Mouse (Mus musculus) neural tube, embryonic 11.5 days (tissue): ENCODE data around the gene Epb41. TPM values are rescaled to one million over a fixed set of nuclear protein-coding genes. Genes with fewer than 3 reads are reported as not detected.

Source experiments
- ATAC-seq: fragments of 200-750 bp; cut with Nextera tagmentation; 2 replicates; pipeline ENCODE4 v1.8.0; 2017; ENCODE audit warnings: moderate number of reproducible peaks, mild to moderate bottlenecking, moderate TSS enrichment, moderate library complexity; ENCODE audit not compliant: insufficient read depth, low FRiP score, low TSS enrichment
- DNase-seq: peaks from one replicate; pipeline ENCODE4 v3.0.0-alpha.2; 2015; ENCODE audit warnings: low spot score
- H3K27ac ChIP-seq: fragments of 300-500 bp; sonication (generic); 2 replicates; pipeline ENCODE4 v1.5.1; 2014; ENCODE audit warnings: low read depth, mild to moderate bottlenecking, low read length
- H3K27me3 ChIP-seq: fragments of 300-500 bp; sonication (generic); 2 replicates; pipeline ENCODE4 v1.6.1; 2014; ENCODE audit warnings: mild to moderate bottlenecking, low read length, mixed read lengths; ENCODE audit not compliant: control insufficient read depth, insufficient read depth
- H3K36me3 ChIP-seq: fragments of 300-500 bp; sonication (generic); 2 replicates; pipeline ENCODE4 v1.6.1; 2014; ENCODE audit warnings: mild to moderate bottlenecking, low read length, moderate library complexity, mixed read lengths; ENCODE audit not compliant: control insufficient read depth, insufficient read depth
- H3K4me1 ChIP-seq: fragments of 300-500 bp; sonication (generic); 2 replicates; pipeline ENCODE4 v1.6.1; 2014; ENCODE audit warnings: low read length, mixed read lengths; ENCODE audit not compliant: control insufficient read depth, insufficient read depth
- H3K4me2 ChIP-seq: fragments of 300-500 bp; sonication (generic); 2 replicates; pipeline ENCODE4 v1.6.1; 2014; ENCODE audit warnings: low read depth, mild to moderate bottlenecking, moderate library complexity
- H3K4me3 ChIP-seq: fragments of 300-500 bp; sonication (generic); 2 replicates; pipeline ENCODE4 v1.5.1; 2014; ENCODE audit warnings: low read depth, low read length
- H3K9ac ChIP-seq: fragments of 300-500 bp; sonication (generic); 2 replicates; pipeline ENCODE4 v1.6.1; 2014; ENCODE audit warnings: mild to moderate bottlenecking, low read length
- H3K9me3 ChIP-seq: fragments of 300-500 bp; sonication (generic); 2 replicates; pipeline ENCODE4 v1.6.1; 2016; ENCODE audit warnings: low read length; ENCODE audit not compliant: control insufficient read depth
- WGBS: fragments of 180-500 bp; shearing (Covaris S2); extraction: QIAGEN DNeasy Blood & Tissue Kit; methylation state at CpG from one replicate; pipeline ENCODE4 v1.1.7; 2014; 5-methylcytosine and 5-hydroxymethylcytosine counted together
- polyA plus RNA-seq: library from polyadenylated mRNA; unstranded; fragments of >200 nt; fragmentation: Nextera tagmentation; extraction: Ambion mirVana; gene quantifications from 2 replicates; pipeline ENCODE4 v1.2.1, GENCODE M21; 2014

The Epb41 gene
- polyA plus RNA-seq, 1 experiment from 2014 or later = 203 TPM

DNA sequence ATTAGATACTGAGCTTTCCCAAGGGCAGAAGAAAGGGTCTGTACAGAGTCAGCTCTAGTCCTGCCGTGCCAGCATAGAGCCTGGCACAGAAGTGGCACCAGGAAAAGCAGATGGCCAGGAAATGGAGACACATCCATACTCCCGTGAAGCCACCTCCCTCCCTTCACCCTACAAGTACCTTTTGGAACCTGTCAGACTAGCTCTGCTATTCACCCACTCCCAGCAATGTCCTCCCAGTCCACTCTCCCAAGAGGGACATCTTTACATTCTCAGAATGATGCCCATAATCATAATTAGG is 7.2 kb downstream of the Epb41 start:
- no peaks in the 10 kb centered on the region; the same call in 1 of the 2 replicates for H3K4me1 ChIP-seq
- no peaks in the 10 kb centered on the region for H3K27me3 ChIP-seq
- 59% methylated on average over 2 of the region's 2 CpGs for WGBS

DNA sequence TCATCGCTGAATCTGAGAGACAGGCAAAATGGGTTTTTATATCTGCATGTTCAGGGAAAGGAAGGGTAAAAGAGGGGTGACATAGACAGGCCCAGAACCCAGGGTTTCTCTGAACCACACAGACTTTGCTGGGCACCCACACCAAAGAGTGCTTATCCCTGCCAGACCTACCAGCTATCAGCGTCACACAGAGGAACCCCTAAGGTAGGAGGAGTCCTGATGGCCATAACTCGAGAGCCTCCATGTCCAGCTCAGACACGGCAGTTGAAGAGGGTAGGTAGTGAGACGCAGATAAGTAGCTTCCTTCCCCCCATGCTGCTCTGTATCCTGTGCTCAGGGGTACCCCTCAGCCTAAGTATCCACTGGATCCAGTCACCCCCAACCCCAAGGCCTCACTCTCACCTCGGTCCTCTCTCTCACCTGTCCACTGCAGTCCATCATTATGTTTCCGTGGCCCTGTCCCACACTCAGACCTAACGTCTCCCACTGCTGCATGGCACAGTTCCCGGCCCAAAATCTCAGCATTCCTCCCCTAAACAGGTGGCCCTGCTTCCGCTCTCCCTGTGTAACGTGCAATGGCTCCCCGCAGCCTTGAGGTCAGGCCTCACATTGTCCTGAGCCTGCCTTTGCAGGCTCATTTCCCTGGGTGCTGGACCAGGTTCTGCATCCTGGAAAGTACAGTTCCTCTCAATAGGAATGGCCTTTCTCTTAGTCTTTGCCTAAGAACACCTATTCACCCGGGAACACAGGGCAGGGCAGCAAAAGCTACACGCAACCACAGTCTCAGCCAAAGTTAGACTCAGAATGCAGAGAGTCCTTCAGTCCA is 7.8 kb downstream of the Epb41 start:
- no peak overlapping the region for H3K4me2 ChIP-seq
- H3K27ac ChIP-seq = no peak overlapping the region
- no peak overlapping the region for H3K9ac ChIP-seq
- no peaks in the 10 kb centered on the region for H3K27me3 ChIP-seq
- H3K36me3 ChIP-seq = no peaks in the 10 kb centered on the region
- no peak for DNase-seq
- WGBS = 84% methylated on average over 14 of the region's 14 CpGs
- H3K4me3 ChIP-seq = no peak overlapping the region
- no peaks in the 10 kb centered on the region; the same call in 1 of the 2 replicates for H3K4me1 ChIP-seq
- no peaks in the 10 kb centered on the region for H3K9me3 ChIP-seq
- no peak for ATAC-seq

More for the DNA sequence above, 7.2 kb downstream of the Epb41 start:
- ATAC-seq (no peak), DNase-seq (no peak)
- no peak overlapping the region for H3K4me2 ChIP-seq
- no peaks in the 10 kb centered on the region for H3K36me3 ChIP-seq
- H3K27ac ChIP-seq = no peak overlapping the region
- H3K9ac ChIP-seq = no peak overlapping the region
- no peak overlapping the region for H3K4me3 ChIP-seq
- H3K9me3 ChIP-seq = no peaks in the 10 kb centered on the region

DNA sequence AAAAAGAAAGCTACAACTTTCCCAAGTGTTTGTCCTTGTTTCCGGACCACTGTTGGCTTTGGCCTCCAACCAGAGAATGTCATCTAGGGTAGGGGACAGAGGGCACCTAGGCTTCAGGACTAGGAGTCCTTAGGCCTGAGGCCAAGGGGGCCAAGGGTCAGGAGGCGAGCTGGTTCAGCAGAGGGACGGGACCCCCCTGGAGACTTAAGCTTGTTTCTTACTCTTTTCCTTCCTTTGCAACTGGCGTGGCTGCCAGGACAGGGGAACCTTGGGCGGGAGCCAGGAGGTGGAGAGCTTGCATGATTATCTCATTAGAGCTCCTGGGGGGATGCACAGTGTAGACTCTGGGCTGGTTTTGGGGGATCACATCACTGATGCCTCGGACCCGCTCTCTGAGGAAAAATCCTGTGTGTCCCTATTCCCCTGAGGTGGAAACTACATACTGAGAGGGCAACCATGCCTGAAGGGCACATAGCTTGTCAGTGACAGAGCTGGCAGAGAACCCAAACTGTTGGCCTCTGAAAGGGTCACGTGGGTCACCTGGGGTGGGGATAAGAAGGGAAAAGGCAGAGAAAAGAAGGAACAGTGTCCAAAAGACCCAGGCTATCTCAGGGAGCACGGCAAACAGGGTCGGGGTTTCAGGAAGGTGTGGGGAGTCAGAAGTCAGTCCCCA is 8.9 kb downstream of the Epb41 start:
- Histone ChIP-seq H3K36me3 (no peaks in the 10 kb centered on the region), H3K4me3 (no peak overlapping the region), H3K4me2 (no peak overlapping the region), H3K27me3 (no peaks in the 10 kb centered on the region), H3K9ac (no peak overlapping the region), H3K9me3 (no peaks in the 10 kb centered on the region), H3K4me1 (no peaks in the 10 kb centered on the region; the same call in 1 of the 2 replicates), H3K27ac (no peak overlapping the region)
- 78% methylated on average over 10 of the region's 10 CpGs for WGBS
- DNase-seq (no peak), ATAC-seq (no peak)

DNA sequence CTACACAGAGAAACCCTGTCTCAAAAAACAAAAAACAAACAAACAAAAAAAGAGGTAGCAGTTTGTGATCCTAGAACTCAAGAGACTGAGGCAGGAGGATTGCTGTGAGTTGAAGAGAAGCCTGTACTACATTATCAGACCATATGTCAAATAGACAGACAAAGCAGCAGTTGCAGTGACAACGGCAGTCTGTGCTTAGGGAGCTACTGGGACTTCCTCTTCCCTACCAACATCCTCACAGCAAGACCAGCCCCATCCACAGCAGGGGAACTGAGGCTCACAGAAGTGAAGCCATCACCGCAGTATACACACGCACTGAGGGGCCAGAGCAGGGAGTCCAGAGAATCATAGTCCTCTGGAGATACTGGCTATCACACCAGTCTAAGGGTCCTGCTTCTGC is 9.5 kb downstream of the Epb41 start:
- Histone ChIP-seq H3K27ac (no peak overlapping the region), H3K9ac (no peak overlapping the region), H3K4me1 (no peaks in the 10 kb centered on the region; the same call in 1 of the 2 replicates), H3K36me3 (no peaks in the 10 kb centered on the region), H3K9me3 (no peaks in the 10 kb centered on the region), H3K4me2 (no peak overlapping the region), H3K27me3 (no peaks in the 10 kb centered on the region), H3K4me3 (no peak overlapping the region)
- ATAC-seq (no peak), DNase-seq (no peak)
- WGBS = 81% methylated on average over 3 of the region's 3 CpGs

DNA sequence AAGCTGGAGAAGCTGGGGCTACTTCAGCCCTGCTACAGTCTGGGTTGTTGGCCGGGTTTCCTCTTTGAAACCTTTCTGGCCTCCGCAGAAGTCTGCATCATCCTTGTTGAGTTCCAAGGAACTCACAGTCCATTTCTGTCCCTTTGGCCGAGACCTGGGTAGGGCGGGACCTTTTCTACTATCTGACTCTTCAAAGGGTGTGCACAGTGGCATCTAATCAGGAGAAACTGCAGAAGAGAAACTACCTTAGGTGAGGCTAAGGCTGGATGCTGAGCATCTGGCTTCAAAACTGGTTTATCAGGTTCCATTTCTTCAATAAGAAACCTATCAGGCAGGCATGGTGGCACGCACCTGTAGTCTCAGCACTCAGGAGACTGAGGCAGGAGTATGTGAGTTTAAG is 10.6 kb downstream of the Epb41 start:
- no peaks in the 10 kb centered on the region for H3K9me3 ChIP-seq
- no peaks in the 10 kb centered on the region; the same call in 1 of the 2 replicates for H3K4me1 ChIP-seq
- ATAC-seq (no peak), DNase-seq (no peak)
- no peak overlapping the region for H3K4me2 ChIP-seq
- H3K9ac ChIP-seq = no peak overlapping the region
- no peak overlapping the region for H3K4me3 ChIP-seq
- 91% methylated on average over 5 of the region's 5 CpGs for WGBS
- no peak overlapping the region for H3K27ac ChIP-seq
- no peaks in the 10 kb centered on the region for H3K36me3 ChIP-seq
- H3K27me3 ChIP-seq = no peaks in the 10 kb centered on the region

DNA sequence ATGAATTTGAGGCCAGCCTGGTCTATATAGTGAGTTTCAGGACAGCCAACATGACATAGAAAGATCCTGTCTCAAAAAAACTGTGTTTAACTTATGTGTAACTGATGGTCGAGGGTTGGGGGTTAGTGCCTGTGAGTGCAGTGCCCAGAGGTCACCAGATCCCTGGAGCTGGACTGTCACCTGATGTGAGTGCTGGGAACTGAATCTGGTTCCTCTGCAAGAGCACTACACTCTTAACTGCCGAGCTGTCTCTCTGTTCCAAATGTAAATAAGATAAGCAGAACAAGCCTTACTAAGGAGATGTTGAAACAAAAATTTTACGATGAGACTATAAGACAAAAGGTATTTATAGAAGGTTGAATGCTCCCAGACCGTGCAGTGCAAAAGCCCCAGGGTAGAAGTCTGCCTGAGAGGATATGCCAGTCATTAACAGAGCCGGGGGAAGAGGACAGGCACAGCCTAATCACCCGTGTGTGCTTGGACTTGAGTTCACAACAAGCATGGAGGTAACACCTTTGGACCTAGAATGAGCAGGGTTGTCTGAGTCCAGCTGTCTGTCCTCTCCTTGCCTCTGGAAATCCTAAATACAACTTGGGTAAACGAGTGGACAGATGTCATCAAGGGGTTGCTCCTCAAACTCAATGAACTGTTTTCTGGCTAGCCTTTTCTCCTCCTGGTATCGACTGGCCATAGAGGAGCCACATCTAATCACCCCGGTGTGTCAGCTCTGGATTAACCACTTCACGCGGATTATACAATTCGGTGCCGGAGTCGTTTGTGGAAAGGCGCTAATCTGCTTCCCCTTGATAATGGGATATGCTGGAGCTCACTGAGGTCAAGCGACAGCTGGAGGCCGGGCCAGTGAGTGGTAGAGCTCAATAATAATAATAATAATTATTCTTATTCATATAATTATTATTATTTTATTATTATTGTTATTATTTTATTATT is 11.9 kb downstream of the Epb41 start:
- 81% methylated on average over 17 of the region's 17 CpGs for WGBS
- no peak overlapping the region for H3K27ac ChIP-seq
- H3K9me3 ChIP-seq = no peaks in the 10 kb centered on the region
- no peaks in the 10 kb centered on the region for H3K27me3 ChIP-seq
- ATAC-seq (no peak), DNase-seq (no peak)
- H3K9ac ChIP-seq = no peak overlapping the region
- no peaks in the 10 kb centered on the region for H3K36me3 ChIP-seq
- H3K4me1 ChIP-seq = no peaks in the 10 kb centered on the region; the same call in 1 of the 2 replicates
- H3K4me3 ChIP-seq = no peak overlapping the region
- no peak overlapping the region for H3K4me2 ChIP-seq

DNA sequence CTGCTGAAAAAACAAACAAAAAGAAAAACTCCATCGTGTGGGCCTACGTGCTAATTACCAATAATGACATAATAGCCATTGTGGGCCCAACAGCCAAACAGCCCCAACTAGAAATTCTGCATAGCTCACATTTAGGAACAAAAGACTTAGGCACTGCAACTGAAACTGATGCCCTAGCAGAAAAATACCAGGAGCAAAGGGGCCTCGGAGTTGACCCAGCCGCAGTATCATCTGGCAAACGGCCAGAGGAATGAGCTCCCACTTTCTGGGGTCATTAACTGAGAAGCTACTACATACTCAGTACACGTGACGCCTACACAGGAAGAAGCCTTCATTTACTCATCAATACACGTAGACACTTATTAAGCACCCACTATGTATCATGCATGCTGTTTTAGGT is 12.8 kb downstream of the Epb41 start:
- Histone ChIP-seq H3K4me2 (no peak overlapping the region), H3K36me3 (no peaks in the 10 kb centered on the region), H3K9ac (no peak overlapping the region), H3K27me3 (no peaks in the 10 kb centered on the region), H3K4me3 (no peak overlapping the region), H3K9me3 (no peaks in the 10 kb centered on the region), H3K27ac (no peak overlapping the region), H3K4me1 (no peaks in the 10 kb centered on the region; the same call in 1 of the 2 replicates)
- DNase-seq (no peak), ATAC-seq (no peak)
- WGBS = 68% methylated on average over 8 of the region's 8 CpGs

DNA sequence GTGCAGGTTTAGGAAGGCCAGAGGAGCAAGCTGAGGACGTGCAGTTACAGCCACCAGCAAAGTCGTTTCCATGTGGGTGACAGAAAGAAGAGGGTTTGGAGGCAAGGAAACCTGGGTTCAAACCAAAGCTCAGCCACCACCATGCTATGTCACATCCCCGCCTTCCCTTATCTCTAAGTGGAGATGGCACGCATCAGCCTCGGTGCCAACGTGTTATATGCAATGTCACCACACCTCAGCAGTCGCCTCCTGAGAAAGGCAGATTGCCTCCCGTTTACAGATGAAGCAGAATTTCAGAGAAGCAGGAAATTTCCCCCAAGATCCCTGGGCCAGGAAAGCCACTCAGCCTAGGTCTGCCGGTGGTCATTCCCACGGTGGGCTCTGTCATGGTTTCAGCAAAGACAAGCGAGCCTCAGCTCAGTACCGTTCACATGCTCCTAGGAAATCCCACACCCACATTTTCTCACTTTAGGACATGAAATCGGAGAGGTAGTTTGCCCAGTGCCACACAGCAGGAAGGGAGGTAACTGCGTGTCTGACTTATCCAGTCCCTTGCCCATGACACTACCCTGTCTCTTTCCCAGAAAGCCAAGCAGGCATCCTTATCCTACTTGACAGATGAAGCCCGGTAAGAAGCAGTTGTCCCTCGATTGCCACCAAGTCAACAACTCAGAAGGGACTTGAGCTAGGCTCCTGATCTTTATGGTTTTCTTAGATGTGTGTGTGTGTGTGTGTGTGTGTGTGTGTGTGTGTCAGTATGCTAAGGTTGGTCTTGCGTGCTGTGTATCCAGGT is 14.9 kb downstream of the Epb41 start:
- Histone ChIP-seq H3K4me2 (no peak overlapping the region), H3K4me1 (no peaks in the 10 kb centered on the region), H3K27ac (no peak overlapping the region), H3K9me3 (no peaks in the 10 kb centered on the region), H3K36me3 (no peaks in the 10 kb centered on the region), H3K4me3 (no peak overlapping the region), H3K9ac (no peak overlapping the region), H3K27me3 (no peaks in the 10 kb centered on the region)
- DNase-seq (no peak), ATAC-seq (no peak)
- WGBS = 71% methylated on average over 17 of the region's 17 CpGs
